Mouse (Mus musculus): ENCODE data around the gene Olfr786. TPM values are rescaled to one million over a fixed set of nuclear protein-coding genes. Genes with fewer than 3 reads are reported as not detected.

Gene Olfr786
- polyA plus RNA-seq (2012; rRNA removed) = not detected in 2 replicates

DNA sequence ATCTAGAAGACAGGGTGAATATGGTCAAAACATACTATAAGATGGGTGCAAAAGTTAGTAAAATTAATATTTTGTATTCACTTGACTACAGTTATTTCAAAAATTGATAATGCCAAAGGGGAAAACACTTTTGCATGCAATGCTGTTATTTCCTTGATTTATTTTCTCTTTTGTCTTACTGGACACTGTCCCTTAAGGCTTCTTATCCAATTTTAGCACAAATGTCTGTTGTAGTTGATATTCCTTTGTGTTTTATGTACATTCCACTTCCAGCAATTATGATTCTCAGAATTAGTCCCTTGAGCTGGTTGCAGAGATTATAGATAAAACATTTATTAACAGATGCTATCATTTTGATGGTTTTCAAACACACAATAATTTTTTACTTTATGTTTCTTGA, at the start of gene Olfr786:
Olfr786 (plus strand) TSS at position 301 of the 400 bp plus-strand sequence.

DNA sequence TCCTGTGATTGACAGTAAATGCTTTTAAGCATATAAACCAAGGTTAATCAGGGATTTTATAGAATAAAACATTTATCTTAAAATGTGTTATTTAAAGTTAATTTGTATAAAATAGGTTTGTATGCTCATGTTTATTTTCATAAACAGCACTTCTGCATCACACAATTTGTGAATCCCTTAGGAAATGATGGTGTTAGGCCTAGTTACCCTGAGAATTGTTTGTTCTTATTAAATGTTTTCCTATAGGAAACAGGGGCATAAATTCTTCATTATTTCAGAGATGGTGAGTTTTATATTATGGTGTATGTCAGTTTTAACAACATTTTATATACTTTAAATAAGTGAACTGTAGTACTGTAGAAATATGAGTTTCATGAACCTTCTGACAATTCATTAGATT, 43.3 kb upstream of the Olfr786 start, which contains the start of gene Olfr784:
Olfr784 (plus strand) TSS at position 301 of the 400 bp plus-strand sequence.

DNA sequence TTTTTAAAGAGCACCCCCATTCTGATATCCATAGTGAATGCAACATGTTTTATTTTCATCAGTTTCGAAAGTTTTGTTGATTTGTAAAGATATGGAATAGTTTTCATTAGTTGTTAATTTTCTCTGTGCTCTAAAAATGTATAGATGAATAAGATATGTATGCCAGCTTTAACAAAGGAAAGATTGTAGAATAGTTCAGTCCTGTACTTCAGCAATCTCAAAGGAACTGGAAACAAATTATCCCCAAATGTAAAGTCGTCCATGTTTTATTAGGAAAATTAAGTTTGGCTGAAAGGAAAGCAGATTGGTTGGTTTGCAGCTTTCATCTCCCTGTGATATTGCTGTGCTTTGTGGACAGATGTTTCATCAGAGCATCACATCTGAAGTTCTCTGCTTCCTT, 22.0 kb upstream of the Olfr786 start, which contains the start of gene Olfr785:
Olfr785 (plus strand) TSS at position 301 of the 400 bp plus-strand sequence.

DNA sequence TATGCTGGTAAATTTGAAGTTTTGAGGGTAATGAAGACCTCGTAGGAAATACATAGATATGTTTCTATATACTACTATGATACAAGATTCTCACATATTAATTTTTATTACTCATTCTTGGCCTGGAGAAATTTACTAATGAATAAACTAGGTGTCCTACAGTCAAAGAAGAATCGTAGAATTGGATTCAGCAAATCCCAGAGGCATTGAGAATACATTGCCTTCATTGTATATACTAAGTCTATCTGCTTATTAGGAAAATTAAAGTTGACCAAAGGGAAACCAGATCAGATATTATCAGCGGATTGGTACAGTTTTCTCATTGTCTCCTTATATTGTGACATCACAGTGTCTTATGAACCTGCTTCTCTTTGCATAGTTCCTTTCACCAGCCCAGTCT, 34.5 kb downstream of the Olfr786 start, which contains the start of gene Olfr787:
Olfr787 (plus strand) TSS at position 301 of the 400 bp plus-strand sequence.

DNA sequence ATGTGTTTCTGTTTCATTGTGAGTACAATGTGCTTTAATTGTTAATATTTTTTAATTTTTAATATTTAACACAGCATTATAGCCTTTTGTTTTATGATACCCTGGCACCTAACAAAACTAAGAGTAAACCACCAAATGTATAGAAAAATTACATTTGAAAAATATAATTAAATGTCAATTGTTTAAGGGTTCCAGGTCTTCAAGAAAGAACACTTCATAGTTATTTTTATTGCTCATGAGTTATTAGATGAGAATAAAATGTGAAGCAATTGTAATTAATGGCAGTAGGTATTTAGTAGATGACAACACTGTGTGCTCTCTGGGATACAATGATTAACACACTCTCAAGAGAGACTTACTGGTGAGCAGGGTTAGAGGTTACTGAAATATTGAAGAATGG, 43.6 kb downstream of the Olfr786 start, which contains the start of gene Olfr788:
Olfr788 (plus strand) TSS at position 301 of the 400 bp plus-strand sequence.

DNA sequence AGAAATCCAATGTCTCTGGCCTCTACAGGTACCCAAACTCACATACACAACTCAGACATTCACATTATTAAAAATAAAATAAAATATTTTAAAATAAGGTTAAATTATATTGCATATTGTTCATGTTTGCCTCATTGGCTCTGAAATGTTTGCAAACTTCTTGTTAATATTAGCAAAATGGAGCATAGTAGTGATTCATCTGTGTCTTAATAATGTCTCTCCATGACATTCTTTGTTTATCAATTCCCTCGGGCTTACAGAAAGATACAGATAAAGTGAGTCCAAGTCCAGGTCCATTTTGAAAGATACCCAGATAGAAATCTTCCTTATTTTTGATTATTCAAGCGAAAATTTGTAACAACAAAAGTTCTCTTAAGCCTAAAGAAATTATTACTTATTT, 57.3 kb downstream of the Olfr786 start, which contains the start of gene Olfr789:
Olfr789 (plus strand) TSS at position 301 of the 400 bp plus-strand sequence.

Other genes starting within 250 kb of the Olfr786 start
- gene Olfr772, start 249.4 kb upstream of the Olfr786 start, polyA plus RNA-seq (2012; rRNA removed) = not detected in 2 replicates
- gene Olfr773, start 239.9 kb upstream of the Olfr786 start, polyA plus RNA-seq (2012; rRNA removed) = not detected in 2 replicates
- not detected in 2 replicates for gene Olfr774, start 191.1 kb upstream of the Olfr786 start, polyA plus RNA-seq (2012; rRNA removed)
- not detected in 2 replicates for gene Olfr775, start 178.9 kb upstream of the Olfr786 start, polyA plus RNA-seq (2012; rRNA removed)
- not detected in 2 replicates for gene Olfr776, start 168.2 kb upstream of the Olfr786 start, polyA plus RNA-seq (2012; rRNA removed)
- gene Olfr777, start 155.8 kb upstream of the Olfr786 start, polyA plus RNA-seq (2012; rRNA removed) = not detected in 2 replicates
- not detected in 2 replicates for gene Olfr780, start 109.2 kb upstream of the Olfr786 start, polyA plus RNA-seq (2012; rRNA removed)
- gene Olfr781, start 98.5 kb upstream of the Olfr786 start, polyA plus RNA-seq (2012; rRNA removed) = not detected in 2 replicates
- gene Olfr782, start 78.5 kb upstream of the Olfr786 start, polyA plus RNA-seq (2012; rRNA removed) = not detected in 2 replicates
- gene Olfr784, start 43.2 kb upstream of the Olfr786 start, polyA plus RNA-seq (2012; rRNA removed) = 0.07 and 0.08 TPM in 2 replicates
- gene Olfr785, start 21.9 kb upstream of the Olfr786 start, polyA plus RNA-seq (2012; rRNA removed) = not detected in 2 replicates
- gene Olfr787, start 34.6 kb downstream of the Olfr786 start, polyA plus RNA-seq (2012; rRNA removed) = not detected in 2 replicates
- gene Olfr788, start 43.7 kb downstream of the Olfr786 start, polyA plus RNA-seq (2012; rRNA removed) = not detected in 2 replicates
- not detected in 2 replicates for gene Olfr789, start 57.4 kb downstream of the Olfr786 start, polyA plus RNA-seq (2012; rRNA removed)
- gene Olfr790, start 71.2 kb downstream of the Olfr786 start, polyA plus RNA-seq (2012; rRNA removed) = not detected in 2 replicates
- gene Olfr791, start 94.5 kb downstream of the Olfr786 start, polyA plus RNA-seq (2012; rRNA removed) = not detected in 2 replicates
- gene Olfr792, start 111.9 kb downstream of the Olfr786 start, polyA plus RNA-seq (2012; rRNA removed) = not detected in 2 replicates
- not detected in 2 replicates for gene Olfr794, start 140.3 kb downstream of the Olfr786 start, polyA plus RNA-seq (2012; rRNA removed)
- not detected in 2 replicates for gene Olfr796, start 185.3 kb downstream of the Olfr786 start, polyA plus RNA-seq (2012; rRNA removed)
- not detected in 2 replicates for gene Olfr798, start 200.6 kb downstream of the Olfr786 start, polyA plus RNA-seq (2012; rRNA removed)
- gene Olfr799, start 210.2 kb downstream of the Olfr786 start, polyA plus RNA-seq (2012; rRNA removed) = not detected in 2 replicates
- gene Olfr800, start 230.4 kb downstream of the Olfr786 start, polyA plus RNA-seq (2012; rRNA removed) = not detected in 2 replicates
- gene Olfr801, start 246.6 kb downstream of the Olfr786 start, polyA plus RNA-seq (2012; rRNA removed) = not detected in 2 replicates

All from central nervous system, embryonic 18 days (tissue).